Mouse (Mus musculus) forebrain, postnatal 0 days (tissue): ENCODE data around the gene Abcb4. TPM values are rescaled to one million over a fixed set of nuclear protein-coding genes. Genes with fewer than 3 reads are reported as not detected.
A peak's percentile ranks its signal among the peaks of the same experiment; 100 is the strongest.
"Not testable (repeated sequence)": the region's sequence is repeated elsewhere in the genome, so short reads cannot be mapped to it uniquely, and the experiment has no call there.

Experiments used
- ATAC-seq: fragments of 200-750 bp; cut with Nextera tagmentation; 2 replicates; pipeline ENCODE4 v1.8.0; 2017; ENCODE audit warnings: mild to moderate bottlenecking, moderate library complexity
- DNase-seq: peaks from one replicate; pipeline ENCODE4 v3.0.0-alpha.2; 2015
- H3K27ac ChIP-seq: fragments of 300-500 bp; sonication (generic); 2 replicates; pipeline ENCODE4 v1.5.1; 2014; ENCODE audit warnings: low read depth, mild to moderate bottlenecking, antibody characterized with exemption, low read length, moderate library complexity, mixed read lengths
- H3K27me3 ChIP-seq: fragments of 300-500 bp; sonication (generic); 2 replicates; pipeline ENCODE4 v1.6.1; 2014; ENCODE audit warnings: mild to moderate bottlenecking, low read length, mixed read lengths; ENCODE audit not compliant: insufficient read depth
- H3K36me3 ChIP-seq: fragments of 300-500 bp; sonication (generic); 2 replicates; pipeline ENCODE4 v1.6.1; 2014; ENCODE audit warnings: mild to moderate bottlenecking, moderate library complexity; ENCODE audit not compliant: insufficient read depth
- H3K4me1 ChIP-seq: fragments of 300-500 bp; sonication (generic); 2 replicates; pipeline ENCODE4 v1.6.1; 2014; ENCODE audit warnings: antibody characterized with exemption; ENCODE audit not compliant: insufficient read depth
- H3K4me2 ChIP-seq: fragments of 300-500 bp; sonication (generic); 2 replicates; pipeline ENCODE4 v1.6.1; 2014; ENCODE audit warnings: low read depth, mild to moderate bottlenecking, moderate library complexity
- H3K4me3 ChIP-seq: fragments of 300-500 bp; sonication (generic); 2 replicates; pipeline ENCODE4 v1.5.1; 2014; ENCODE audit warnings: low read depth, low read length, mixed read lengths
- H3K9ac ChIP-seq: fragments of 300-500 bp; sonication (generic); 2 replicates; pipeline ENCODE4 v1.6.1; 2014; ENCODE audit warnings: mild to moderate bottlenecking
- H3K9me3 ChIP-seq: fragments of 300-500 bp; sonication (generic); 2 replicates; pipeline ENCODE4 v1.6.1; 2016; ENCODE audit warnings: low read length
- CTCF ChIP-seq: sonication (generic); IDR thresholded peaks from 2 replicates; pipeline ENCODE4 v1.5.1; 2016; ENCODE audit warnings: antibody characterized with exemption, control low read depth, low read depth
- WGBS: fragments of 180-500 bp; shearing (Covaris S2); extraction: QIAGEN DNeasy Blood & Tissue Kit; methylation state at CpG from one replicate; pipeline ENCODE4 v1.1.7; 2014; 5-methylcytosine and 5-hydroxymethylcytosine counted together
- polyA plus RNA-seq: library from polyadenylated mRNA; unstranded; fragments of >200 nt; fragmentation: Nextera tagmentation; extraction: Ambion mirVana; gene quantifications from 2 replicates; pipeline ENCODE4 v1.2.1, GENCODE M21; 2015
- total RNA-seq: library from RNA; depleted of rRNA; stranded (reverse); fragments of >200 nt; gene quantifications from 2 replicates; pipeline ENCODE4 v1.2.3, GENCODE M21; 2014; rRNA removed

Gene Abcb4
- total and polyA plus RNA-seq, 2 experiments from 2014 or later = 0.47 to 2.0 TPM

GRCm38 (mm10) chr5:8997513-8997895 is 104.0 kb downstream of the Abcb4 start:
- Histone ChIP-seq H3K4me1 (no peaks in the 10 kb centered on the region), H3K36me3 (no peaks in the 10 kb centered on the region), H3K4me3 (peak overlapping the region; percentile 78), H3K4me2 (peak overlapping the region; percentile 72), H3K9ac (peak overlapping the region; percentile 70), H3K27me3 (no peaks in the 10 kb centered on the region), H3K9me3 (no peaks in the 10 kb centered on the region), H3K27ac (peak overlapping the region; percentile 79)
- TF ChIP-seq CTCF = no peak
- 3% methylated on average over 8 of the region's 8 CpGs for WGBS
- ATAC-seq = peak; percentile 17
- DNase-seq = no peak

GRCm38 (mm10) chr5:8999108-8999507 is 105.6 kb downstream of the Abcb4 start:
- no peak for DNase-seq
- TF ChIP-seq CTCF = no peak
- Histone ChIP-seq H3K36me3 (no peaks in the 10 kb centered on the region), H3K4me3 (no peak overlapping the region), H3K27me3 (no peaks in the 10 kb centered on the region), H3K9ac (no peak overlapping the region), H3K4me1 (no peaks in the 10 kb centered on the region), H3K4me2 (no peak overlapping the region), H3K9me3 (no peaks in the 10 kb centered on the region), H3K27ac (no peak overlapping the region)
- ATAC-seq = no peak
- whole genome bisulfite sequencing = 72% methylated on average over 4 of the region's 4 CpGs

GRCm38 (mm10) chr5:9000006-9000405 is 106.5 kb downstream of the Abcb4 start:
- H3K4me2 ChIP-seq, ATAC-seq, H3K4me1 ChIP-seq, H3K9me3 ChIP-seq, DNase-seq, H3K4me3 ChIP-seq, H3K36me3 ChIP-seq, H3K27me3 ChIP-seq, H3K27ac ChIP-seq, H3K9ac ChIP-seq: not testable (repeated sequence)
- 30% methylated on average over 7 of the region's 7 CpGs for WGBS

- not testable (repeated sequence) for DNase-seq, H3K27ac ChIP-seq, H3K4me1 ChIP-seq, H3K9ac ChIP-seq, H3K4me2 ChIP-seq, H3K36me3 ChIP-seq, H3K27me3 ChIP-seq, ATAC-seq, H3K9me3 ChIP-seq, H3K4me3 ChIP-seq
- 57% methylated on average over 3 of the region's 3 CpGs for WGBS
Measured at GRCm38 (mm10) chr5:9006585-9006984, 113.1 kb downstream of the Abcb4 start.

Other genes with a start within 250 kb of the Abcb4 start
- 4.8 and 7.6 TPM in 2 replicates for gene Abcb1a, start 233.6 kb upstream of the Abcb4 start, total RNA-seq
- 1.9 and 2.2 TPM in 2 replicates for gene Abcb1a, start 233.6 kb upstream of the Abcb4 start, polyA plus RNA-seq
- 0.77 and 1.5 TPM in 2 replicates for gene Abcb1b, start 95.6 kb upstream of the Abcb4 start, total RNA-seq
- 0.52 and 0.65 TPM in 2 replicates for gene Abcb1b, start 95.6 kb upstream of the Abcb4 start, polyA plus RNA-seq
- 21.5 and 23.4 TPM in 2 replicates for gene Crot, start 103.6 kb downstream of the Abcb4 start, total RNA-seq
- 20.0 and 20.2 TPM in 2 replicates for gene Crot, start 103.6 kb downstream of the Abcb4 start, polyA plus RNA-seq
- gene Tmem243, start 207.0 kb downstream of the Abcb4 start, total RNA-seq = 3.5 and 5.5 TPM in 2 replicates
- gene Tmem243, start 207.0 kb downstream of the Abcb4 start, polyA plus RNA-seq = 10.7 and 12.0 TPM in 2 replicates